Mouse (Mus musculus): ENCODE measurements around the gene Tph1.

Gene Tph1

DNA sequence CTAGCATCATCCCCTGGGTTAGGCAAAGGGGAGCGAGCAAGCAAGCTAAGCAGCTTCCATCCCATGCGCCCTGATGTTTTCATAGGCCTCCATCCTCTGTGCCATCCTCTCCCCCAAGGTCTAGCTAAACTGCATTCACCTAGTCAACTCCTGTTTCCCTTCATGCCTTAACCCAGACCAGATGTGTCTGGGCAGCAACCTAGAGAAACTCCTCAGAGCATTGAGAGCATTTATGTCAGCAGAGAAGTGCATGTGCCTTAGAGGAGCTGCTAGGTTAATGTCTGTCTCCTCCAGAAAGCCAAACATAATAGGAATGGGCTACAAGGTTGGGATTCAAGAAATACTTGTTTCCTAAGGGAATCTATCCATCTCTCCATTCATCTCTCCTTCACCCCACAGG lies 75.3 kb downstream of the Tph1 start:
- DNase-seq: no peak
